Mouse (Mus musculus) G1E (cell line): ENCODE measurements around the gene Crebbp. TPM values are rescaled to one million over a fixed set of nuclear protein-coding genes. Genes with fewer than 3 reads are reported as not detected.
A peak's percentile ranks its signal among the peaks of the same experiment; 100 is the strongest.

ENCODE experiments used
- ATAC-seq: 2 replicates; pipeline ENCODE4 v1.8.0; 2016; ENCODE audit warnings: mild to moderate bottlenecking; ENCODE audit not compliant: insufficient number of reproducible peaks, poor library complexity, low FRiP score, severe bottlenecking; ENCODE audit errors: extremely low read depth
- DNase-seq: peaks from one replicate; pipeline ENCODE4 v3.0.0; 2012; ENCODE audit warnings: low spot score
- H3K27me3 ChIP-seq: 2 replicates; pipeline ENCODE4 v1.6.1; 2012; ENCODE audit warnings: mild to moderate bottlenecking, low read length, inconsistent platforms; ENCODE audit not compliant: insufficient read depth
- H3K36me3 ChIP-seq: replicated peaks from 2 replicates; pipeline ENCODE3; 2012; ENCODE audit warnings: mild to moderate bottlenecking, inconsistent platforms
- H3K4me1 ChIP-seq: 2 replicates; pipeline ENCODE4 v1.6.1; 2012; ENCODE audit warnings: low read depth, low read length, inconsistent platforms, mixed read lengths; ENCODE audit not compliant: insufficient read depth
- H3K4me3 ChIP-seq: 2 replicates; pipeline ENCODE4 v1.5.1; 2012; ENCODE audit warnings: low read depth, mild to moderate bottlenecking, inconsistent platforms, low read length, moderate library complexity, mixed read lengths
- H3K9me3 ChIP-seq: replicated peaks from 2 replicates; pipeline ENCODE4 v1.6.1; 2012; ENCODE audit warnings: inconsistent platforms
- CTCF ChIP-seq: IDR thresholded peaks from 2 replicates; pipeline ENCODE4 v1.5.1; 2012; ENCODE audit warnings: low read depth, low read length, inconsistent platforms, mixed read lengths
- GATA1 ChIP-seq: IDR thresholded peaks from 2 replicates; pipeline ENCODE4 v1.6.1; 2012; ENCODE audit warnings: borderline replicate concordance, low read length, inconsistent platforms, mixed read lengths
- GATA2 ChIP-seq: IDR thresholded peaks from 2 replicates; pipeline ENCODE4 v1.6.1; 2012; ENCODE audit warnings: low read depth, low read length, inconsistent platforms, borderline replicate concordance
- POLR2AphosphoS5 ChIP-seq: IDR thresholded peaks from 2 replicates; pipeline ENCODE4 v1.6.1; 2012; ENCODE audit warnings: low read depth, low read length, inconsistent platforms; ENCODE audit not compliant: insufficient replicate concordance
- TAL1 ChIP-seq: conservative IDR thresholded peaks from 2 replicates; pipeline ENCODE4 v1.6.1; 2012; ENCODE audit warnings: low read depth, low read length, inconsistent platforms, mixed read lengths
- polyA plus RNA-seq: library from polyadenylated mRNA; stranded (reverse); fragments of >175 nt; gene quantifications from 2 replicates; pipeline ENCODE4 v1.2.3, GENCODE M21; 2012
- total RNA-seq, 2 experiments: library from RNA; stranded (forward) in 1 of 2; stranded (reverse) in 1 of 2; fragments of 200-1000 nt in 1 of 2; fragments of >200 nt in 1 of 2; fragmentation: Nextera tagmentation in 1 of 2; gene quantifications; 2 replicates each; pipeline ENCODE4 v1.2.3; 2014 to 2017

Crebbp gene
- total and polyA plus RNA-seq, 3 experiments, result 8.6 to 92.8 (median 13.9) TPM

DNA sequence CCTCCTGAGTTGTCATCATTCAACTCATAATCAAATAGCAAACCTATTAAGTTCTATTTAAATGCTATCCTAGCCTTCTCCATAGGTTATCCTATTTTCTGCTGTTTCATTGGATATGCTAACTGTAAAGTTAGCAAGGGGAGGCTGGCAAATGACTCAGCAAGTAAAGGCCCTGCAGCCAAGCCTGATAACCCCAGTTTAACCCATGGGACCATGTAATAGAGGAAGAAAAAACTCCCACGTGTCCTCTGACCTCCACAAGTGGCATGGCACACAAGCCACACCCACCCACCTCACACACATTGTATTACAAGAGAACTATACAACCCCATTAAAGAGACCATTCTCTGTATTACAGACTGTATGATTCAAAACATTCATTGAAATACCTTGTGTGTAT lies 13.8 kb downstream of the Crebbp start:
- TF ChIP-seq CTCF, result no peak
- TF ChIP-seq GATA2, result no peak
- TF ChIP-seq POLR2AphosphoS5, result no peak
- no peak for TF ChIP-seq TAL1
- TF ChIP-seq GATA1, result no peak
- peaks cover 39% of the 10 kb centered on the region for H3K4me1 ChIP-seq
- H3K4me3 ChIP-seq, result no peak overlapping the region
- H3K36me3 ChIP-seq, result peaks cover 19% of the 10 kb centered on the region
- DNase-seq (peak; percentile 27), ATAC-seq (peak; percentile 94)
- no peaks in the 10 kb centered on the region for H3K9me3 ChIP-seq
- no peaks in the 10 kb centered on the region for H3K27me3 ChIP-seq

DNA sequence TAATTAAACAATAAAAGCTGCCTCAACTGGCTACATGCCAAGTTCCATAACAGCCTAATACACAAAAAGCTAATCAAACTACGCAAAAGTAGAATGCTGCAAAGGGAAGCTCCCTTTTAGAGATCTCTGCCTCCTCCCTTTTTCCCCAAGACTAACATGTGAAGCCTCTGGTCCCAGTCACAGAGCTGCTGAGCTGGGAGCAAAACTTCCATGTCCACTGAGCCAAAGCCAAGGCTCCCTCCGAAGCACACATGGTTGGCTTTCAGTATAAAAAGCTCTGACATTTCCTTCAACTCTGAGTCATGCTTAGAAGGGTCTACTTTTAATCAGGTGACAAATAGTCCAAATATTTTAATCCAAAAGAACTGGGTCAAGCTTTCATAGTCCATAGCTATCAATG lies 14.2 kb downstream of the Crebbp start:
- H3K4me3 ChIP-seq, result no peak overlapping the region
- H3K9me3 ChIP-seq, result no peaks in the 10 kb centered on the region
- peaks cover 39% of the 10 kb centered on the region for H3K4me1 ChIP-seq
- ATAC-seq, result no peak
- TF ChIP-seq GATA1, result no peak
- no peak for TF ChIP-seq CTCF
- no peak for TF ChIP-seq POLR2AphosphoS5
- no peak for TF ChIP-seq TAL1
- no peak for TF ChIP-seq GATA2
- no peaks in the 10 kb centered on the region for H3K27me3 ChIP-seq
- DNase-seq, result no peak
- peaks cover 17% of the 10 kb centered on the region for H3K36me3 ChIP-seq

DNA sequence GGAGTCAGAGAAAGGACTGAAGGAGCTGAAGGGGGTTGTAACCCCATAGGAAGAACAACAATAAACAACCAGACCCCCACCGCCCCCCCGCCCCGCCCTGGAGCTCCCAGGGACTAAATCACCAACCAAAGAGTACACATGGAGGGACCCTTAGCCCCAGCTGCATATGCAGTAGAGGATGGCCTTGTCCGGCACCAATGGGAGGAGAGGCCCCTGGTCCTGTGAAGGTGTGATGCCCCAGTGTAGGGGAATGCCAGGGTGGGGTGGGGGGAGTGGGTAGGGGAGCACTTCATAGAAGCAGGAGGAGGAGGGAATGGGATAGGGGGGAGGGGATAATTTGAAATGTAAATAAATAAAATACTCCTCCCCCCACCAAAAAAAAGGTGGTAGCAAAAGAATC lies 15.8 kb downstream of the Crebbp start:
- no peaks in the 10 kb centered on the region for H3K9me3 ChIP-seq
- H3K27me3 ChIP-seq, result no peaks in the 10 kb centered on the region
- no peak for ATAC-seq
- DNase-seq, result no peak
- TF ChIP-seq TAL1 (no peak), GATA2 (no peak), GATA1 (no peak), POLR2AphosphoS5 (no peak), CTCF (no peak)
- peaks cover 8% of the 10 kb centered on the region for H3K36me3 ChIP-seq
- peaks cover 32% of the 10 kb centered on the region for H3K4me1 ChIP-seq
- H3K4me3 ChIP-seq, result no peak overlapping the region

DNA sequence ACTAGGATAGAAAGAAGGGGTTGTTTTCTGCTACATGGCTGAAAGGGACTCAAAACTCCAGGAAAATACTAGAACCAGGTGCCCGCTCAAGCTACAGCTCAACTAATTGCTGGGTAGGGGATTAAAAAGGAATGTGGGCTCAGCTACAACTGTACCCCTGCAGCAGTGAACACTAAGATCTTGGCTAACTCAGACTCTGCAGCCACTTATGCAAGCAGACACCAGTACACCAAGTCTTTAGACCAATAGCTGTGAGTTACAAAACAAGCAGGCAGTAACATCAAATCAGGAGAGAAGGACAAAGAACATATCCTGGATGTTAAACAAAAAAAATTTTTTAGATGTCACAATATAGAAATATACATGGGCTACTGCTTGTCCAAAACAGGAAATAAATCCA lies 23.6 kb downstream of the Crebbp start:
- ATAC-seq, result no peak

DNA sequence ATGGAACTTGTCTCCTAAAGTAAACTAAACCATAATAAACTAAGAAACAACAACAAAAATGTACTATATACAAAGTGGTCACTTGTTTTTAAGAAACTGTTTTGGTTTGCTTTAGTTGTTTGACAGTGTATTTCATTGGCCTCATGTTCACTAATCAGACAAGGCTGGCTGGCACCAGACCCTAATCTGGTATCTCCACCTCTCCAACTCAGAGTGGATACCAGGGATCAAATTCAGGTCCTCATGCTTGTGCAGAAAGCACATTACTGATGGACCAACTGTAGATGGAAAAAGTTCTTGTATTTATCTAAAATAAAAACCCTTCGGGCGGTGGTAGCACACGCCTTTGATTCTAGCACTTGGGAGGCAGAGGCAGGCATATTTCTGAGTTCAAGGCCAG lies 38.7 kb downstream of the Crebbp start:
- ATAC-seq (no peak), DNase-seq (no peak)
- TF ChIP-seq TAL1, result no peak
- TF ChIP-seq GATA1, result no peak
- TF ChIP-seq CTCF, result no peak
- no peak for TF ChIP-seq POLR2AphosphoS5
- TF ChIP-seq GATA2, result no peak
- Histone ChIP-seq H3K36me3 (peaks cover 42% of the 10 kb centered on the region), H3K27me3 (no peaks in the 10 kb centered on the region), H3K9me3 (no peaks in the 10 kb centered on the region), H3K4me3 (no peak overlapping the region), H3K4me1 (no peaks in the 10 kb centered on the region)

More for the DNA sequence above, 23.6 kb downstream of the Crebbp start:
- TF ChIP-seq TAL1, result no peak
- no peak for TF ChIP-seq CTCF
- no peak for TF ChIP-seq GATA2
- no peak for TF ChIP-seq POLR2AphosphoS5
- TF ChIP-seq GATA1, result no peak
- DNase-seq, result no peak
- H3K4me1 ChIP-seq, result peaks cover under 1% of the 10 kb centered on the region; the same call in 1 of the 2 replicates
- peaks cover 7% of the 10 kb centered on the region for H3K36me3 ChIP-seq
- H3K4me3 ChIP-seq, result no peak overlapping the region
- H3K27me3 ChIP-seq, result no peaks in the 10 kb centered on the region
- H3K9me3 ChIP-seq, result no peaks in the 10 kb centered on the region

DNA sequence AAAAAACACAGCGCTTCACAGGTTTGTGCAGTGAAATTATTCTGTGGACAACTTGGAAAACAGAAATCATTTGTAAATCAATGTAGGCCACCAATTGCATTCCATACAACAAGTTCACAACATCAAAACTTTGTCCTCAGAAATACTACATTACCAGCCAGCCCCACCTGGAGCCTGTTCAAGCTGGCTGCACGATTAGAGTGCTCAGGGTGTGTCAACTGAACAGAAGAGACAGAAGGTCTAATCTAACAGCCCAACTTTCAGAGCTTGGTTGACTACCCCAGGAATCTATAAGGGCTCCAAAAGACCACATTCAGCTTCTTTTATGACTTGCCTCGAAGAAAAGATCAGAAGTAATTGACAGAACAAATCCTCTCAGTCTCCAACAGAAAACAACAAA lies 44.3 kb downstream of the Crebbp start:
- Histone ChIP-seq H3K4me1 (no peaks in the 10 kb centered on the region), H3K27me3 (no peaks in the 10 kb centered on the region), H3K36me3 (peaks cover 30% of the 10 kb centered on the region), H3K9me3 (peaks cover 5% of the 10 kb centered on the region), H3K4me3 (no peak overlapping the region)
- ATAC-seq, result no peak
- DNase-seq, result no peak
- TF ChIP-seq POLR2AphosphoS5 (no peak), GATA1 (no peak), GATA2 (no peak), TAL1 (no peak), CTCF (no peak)

DNA sequence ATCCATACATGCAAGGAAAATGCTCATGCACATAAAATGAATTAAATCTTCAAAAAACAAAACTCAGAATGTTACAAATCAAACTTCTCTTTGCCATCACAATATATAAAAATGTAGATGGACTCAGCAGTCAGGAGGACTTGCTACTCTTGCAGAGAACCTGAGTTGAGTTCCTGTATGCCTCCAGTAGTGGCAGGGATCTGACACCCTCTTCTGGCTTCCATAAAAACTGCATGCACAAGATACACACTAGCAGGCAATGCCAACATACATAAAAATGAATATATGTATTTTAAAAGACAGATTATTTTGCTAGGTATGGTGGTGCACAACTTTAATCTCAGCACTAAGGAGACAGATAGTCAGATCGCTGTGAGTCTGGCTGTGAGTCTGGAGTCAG lies 45.3 kb downstream of the Crebbp start:
- Histone ChIP-seq H3K36me3 (peaks cover 24% of the 10 kb centered on the region), H3K4me1 (no peaks in the 10 kb centered on the region), H3K27me3 (no peaks in the 10 kb centered on the region), H3K4me3 (no peak overlapping the region), H3K9me3 (peaks cover 5% of the 10 kb centered on the region)
- TF ChIP-seq TAL1, result no peak
- TF ChIP-seq POLR2AphosphoS5, result no peak
- no peak for TF ChIP-seq GATA1
- no peak for TF ChIP-seq GATA2
- no peak for TF ChIP-seq CTCF
- DNase-seq (no peak), ATAC-seq (no peak)
